Mouse (Mus musculus): ENCODE data around the gene Prkci. TPM values are rescaled to one million over a fixed set of nuclear protein-coding genes. Genes with fewer than 3 reads are reported as not detected.
A peak's percentile ranks its signal among the peaks of the same experiment; 100 is the strongest.

Prkci gene
- polyA plus RNA-seq, 1 experiment from 2014 or later: 33.1 TPM

DNA sequence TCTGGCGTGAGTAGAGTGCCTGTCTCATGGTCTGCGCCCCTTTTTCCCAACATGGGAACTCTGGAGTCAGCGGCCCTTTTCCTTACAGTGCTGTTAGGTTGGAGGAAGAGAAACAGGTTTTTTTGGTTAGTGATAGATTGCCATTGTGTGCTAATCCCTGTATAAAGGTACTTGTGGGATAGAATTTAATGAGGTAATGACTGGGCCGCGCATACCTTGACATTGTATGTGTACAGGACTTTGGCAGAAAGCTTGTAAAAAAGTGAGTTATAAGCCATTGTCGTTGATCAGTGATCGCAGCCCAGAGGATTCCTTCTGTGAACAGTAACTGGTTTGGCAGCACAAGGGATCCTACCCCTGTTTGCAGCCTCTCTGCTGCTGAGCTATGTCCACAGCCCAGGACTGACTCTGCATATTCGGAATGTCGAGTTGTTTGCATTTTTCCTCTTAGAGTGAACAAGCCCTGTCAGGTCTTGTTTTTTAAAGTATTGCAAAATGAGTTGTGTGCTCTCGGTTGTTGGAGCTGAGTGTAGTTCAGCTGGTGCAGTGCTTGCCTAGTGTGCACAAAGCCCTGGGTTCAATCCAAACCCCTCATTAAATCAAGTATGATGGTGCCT lies 4.0 kb downstream of the Prkci start:
- H3K4me1 ChIP-seq: peaks cover 15% of the 10 kb centered on the region
- no peak overlapping the region for H3K27ac ChIP-seq (replicated peaks)
- no peak for ATAC-seq (ENCODE audit: low FRiP score, low read depth)
- 69% methylated on average over 10 of the region's 10 CpGs for WGBS
- no peak overlapping the region for H3K4me2 ChIP-seq (replicated peaks)
- no peak overlapping the region for H3K4me3 ChIP-seq
- no peaks in the 10 kb centered on the region for H3K36me3 ChIP-seq
- H3K9ac ChIP-seq (replicated peaks): no peak overlapping the region
- H3K27me3 ChIP-seq: peaks cover 5% of the 10 kb centered on the region; the same call in 1 of the 2 replicates
- no peaks in the 10 kb centered on the region for H3K9me3 ChIP-seq

- H3K4me3 ChIP-seq: no peak overlapping the region
- no peaks in the 10 kb centered on the region for H3K9me3 ChIP-seq
- H3K4me2 ChIP-seq (replicated peaks): no peak overlapping the region
- WGBS: 43% methylated on average over 4 of the region's 4 CpGs
- H3K9ac ChIP-seq (replicated peaks): no peak overlapping the region
- peaks cover 15% of the 10 kb centered on the region for H3K4me1 ChIP-seq
- H3K36me3 ChIP-seq: no peaks in the 10 kb centered on the region
- peaks cover 5% of the 10 kb centered on the region; the same call in 1 of the 2 replicates for H3K27me3 ChIP-seq
- no peak overlapping the region for H3K27ac ChIP-seq (replicated peaks)
- no peak for ATAC-seq (ENCODE audit: low FRiP score, low read depth)
Observed at GRCm38 (mm10) chr3:31000018-31000407, 4.5 kb downstream of the Prkci start.

- no peaks in the 10 kb centered on the region for H3K9me3 ChIP-seq
- no peak overlapping the region for H3K4me3 ChIP-seq
- H3K4me1 ChIP-seq: peaks cover 15% of the 10 kb centered on the region
- H3K9ac ChIP-seq (replicated peaks): no peak overlapping the region
- H3K36me3 ChIP-seq: no peaks in the 10 kb centered on the region
- peaks cover 5% of the 10 kb centered on the region; the same call in 1 of the 2 replicates for H3K27me3 ChIP-seq
- no peak overlapping the region for H3K4me2 ChIP-seq (replicated peaks)
- ATAC-seq (ENCODE audit: low FRiP score, low read depth): no peak
- no peak overlapping the region for H3K27ac ChIP-seq (replicated peaks)
- 53% methylated on average over 3 of the region's 3 CpGs for WGBS
Observed at GRCm38 (mm10) chr3:31001048-31001676, 5.6 kb downstream of the Prkci start.

- H3K36me3 ChIP-seq: no peaks in the 10 kb centered on the region
- H3K4me3 ChIP-seq: no peak overlapping the region
- no peaks in the 10 kb centered on the region for H3K9me3 ChIP-seq
- no peak for ATAC-seq (ENCODE audit: low FRiP score, low read depth)
- H3K4me1 ChIP-seq: peaks cover 10% of the 10 kb centered on the region
- H3K27me3 ChIP-seq: 0 out of 2 replicates have a peak, but pooled peaks cover 5% of the 10 kb centered on the region
- no peak overlapping the region for H3K9ac ChIP-seq (replicated peaks)
- H3K4me2 ChIP-seq (replicated peaks): no peak overlapping the region
- 82% methylated on average over 6 of the region's 6 CpGs for WGBS
- H3K27ac ChIP-seq (replicated peaks): no peak overlapping the region
Observed at GRCm38 (mm10) chr3:31004320-31005209, 9.0 kb downstream of the Prkci start.

- ATAC-seq (ENCODE audit: low FRiP score, low read depth): no peak
- Histone ChIP-seq H3K9me3 (no peaks in the 10 kb centered on the region), H3K27me3 (no peaks in the 10 kb centered on the region), H3K4me3 (no peak overlapping the region), H3K36me3 (no peaks in the 10 kb centered on the region), H3K4me1 (peaks cover 6% of the 10 kb centered on the region; the same call in 1 of the 2 replicates), H3K27ac (replicated peaks) (no peak overlapping the region), H3K4me2 (replicated peaks) (no peak overlapping the region), H3K9ac (replicated peaks) (no peak overlapping the region)
- 97% methylated on average over 2 of the region's 2 CpGs for WGBS
Observed at GRCm38 (mm10) chr3:31014374-31014773, 18.8 kb downstream of the Prkci start.

DNA sequence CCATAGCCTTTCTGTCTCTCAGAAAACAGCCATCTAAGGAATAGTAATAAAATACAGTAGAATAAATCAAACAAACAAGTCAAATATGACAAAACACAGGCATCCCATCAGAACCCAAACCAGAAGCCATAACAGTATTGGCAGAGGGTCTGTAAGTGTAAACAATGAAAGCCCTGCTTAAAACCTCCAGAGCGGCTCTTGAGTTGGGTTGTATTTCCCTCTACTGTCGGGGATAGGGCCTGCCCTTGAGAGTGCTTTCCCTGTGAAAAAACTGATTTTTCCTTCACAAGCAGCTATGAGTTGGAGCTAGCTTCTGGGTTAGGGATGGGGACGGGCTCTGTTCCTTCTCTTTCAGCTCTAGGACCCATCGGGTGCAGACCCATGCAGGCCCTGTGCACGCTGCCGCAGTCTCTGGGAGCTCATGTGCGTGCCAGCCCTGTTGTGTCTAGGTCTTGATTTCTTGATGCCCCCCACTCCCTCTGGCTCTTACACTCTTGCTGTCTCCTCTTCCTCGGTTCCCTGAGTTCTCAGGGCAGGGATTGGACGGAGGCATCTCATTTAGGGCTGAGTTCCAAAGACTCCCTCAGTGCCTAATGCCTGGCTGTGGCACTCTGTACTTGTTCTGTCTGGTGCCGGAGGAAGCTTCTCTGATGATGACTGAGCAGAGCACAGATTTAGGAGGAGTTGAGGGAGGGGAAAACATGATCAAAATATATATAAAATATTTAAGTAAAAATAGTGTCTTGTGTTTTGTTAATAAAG lies 20.3 kb downstream of the Prkci start:
- H3K4me1 ChIP-seq: peaks cover 6% of the 10 kb centered on the region; the same call in 1 of the 2 replicates
- H3K27ac ChIP-seq (replicated peaks): no peak overlapping the region
- H3K36me3 ChIP-seq: 0 out of 2 replicates have a peak, but pooled peaks cover 5% of the 10 kb centered on the region
- H3K4me3 ChIP-seq: no peak overlapping the region
- no peaks in the 10 kb centered on the region for H3K27me3 ChIP-seq
- no peaks in the 10 kb centered on the region for H3K9me3 ChIP-seq
- no peak overlapping the region for H3K4me2 ChIP-seq (replicated peaks)
- H3K9ac ChIP-seq (replicated peaks): no peak overlapping the region
- WGBS: 76% methylated on average over 10 of the region's 10 CpGs
- no peak for ATAC-seq (ENCODE audit: low FRiP score, low read depth)

DNA sequence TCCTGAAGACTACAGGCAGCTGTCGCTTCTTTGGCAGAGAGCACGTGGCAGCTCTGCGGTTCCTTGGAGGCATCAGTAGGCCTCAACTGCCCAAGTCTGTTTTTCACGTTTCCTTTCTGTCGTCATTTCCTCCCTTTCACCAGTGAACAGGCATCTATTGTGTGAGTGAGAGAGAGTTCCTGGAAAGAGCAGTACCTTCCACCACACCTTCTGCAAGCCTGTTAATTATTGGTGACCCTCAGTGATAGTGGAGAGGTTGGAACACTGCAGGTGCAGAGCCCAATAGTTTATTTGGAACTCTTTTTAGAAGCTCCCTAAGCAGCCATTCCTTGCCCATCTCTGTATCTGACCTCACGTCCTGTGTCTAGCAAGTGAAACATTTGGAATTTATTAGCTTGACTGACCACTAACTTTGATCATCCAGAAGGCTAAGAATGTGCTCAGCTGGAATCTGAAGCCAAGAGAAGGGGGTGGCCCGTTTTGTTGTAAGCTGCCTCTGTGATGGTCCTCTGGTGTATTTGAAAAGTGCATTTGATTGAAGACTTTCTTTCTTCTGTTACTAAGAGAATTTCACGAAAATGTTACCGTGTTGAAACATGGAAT lies 21.1 kb downstream of the Prkci start:
- Histone ChIP-seq H3K4me1 (peaks cover 6% of the 10 kb centered on the region; the same call in 1 of the 2 replicates), H3K4me3 (no peak overlapping the region), H3K9me3 (no peaks in the 10 kb centered on the region), H3K27ac (replicated peaks) (no peak overlapping the region), H3K27me3 (no peaks in the 10 kb centered on the region), H3K9ac (replicated peaks) (no peak overlapping the region), H3K4me2 (replicated peaks) (no peak overlapping the region), H3K36me3 (0 out of 2 replicates have a peak, but pooled peaks cover 5% of the 10 kb centered on the region)
- 42% methylated on average over 9 of the region's 9 CpGs for WGBS
- no peak for ATAC-seq (ENCODE audit: low FRiP score, low read depth)

- 41% methylated on average over 4 of the region's 4 CpGs for WGBS
- H3K4me2 ChIP-seq (replicated peaks): no peak overlapping the region
- H3K9ac ChIP-seq (replicated peaks): no peak overlapping the region
- H3K4me3 ChIP-seq: no peak overlapping the region
- H3K9me3 ChIP-seq: no peaks in the 10 kb centered on the region
- peak; percentile 58; the same call in 1 of the 2 replicates for ATAC-seq (ENCODE audit: low FRiP score, low read depth)
- 0 out of 2 replicates have a peak, but pooled peaks cover 8% of the 10 kb centered on the region for H3K36me3 ChIP-seq
- no peaks in the 10 kb centered on the region for H3K27me3 ChIP-seq
- peaks cover 6% of the 10 kb centered on the region; the same call in 1 of the 2 replicates for H3K4me1 ChIP-seq
- no peak overlapping the region for H3K27ac ChIP-seq (replicated peaks)
Observed at GRCm38 (mm10) chr3:31017652-31018051, 22.1 kb downstream of the Prkci start.

GRCm38 (mm10) chr3:31019287-31019686 lies 23.7 kb downstream of the Prkci start:
- no peak for ATAC-seq (ENCODE audit: low FRiP score, low read depth)
- H3K27me3 ChIP-seq: no peaks in the 10 kb centered on the region
- H3K36me3 ChIP-seq: 0 out of 2 replicates have a peak, but pooled peaks cover 8% of the 10 kb centered on the region
- H3K4me3 ChIP-seq: no peak overlapping the region
- no peak overlapping the region for H3K27ac ChIP-seq (replicated peaks)
- H3K4me2 ChIP-seq (replicated peaks): no peak overlapping the region
- no peaks in the 10 kb centered on the region for H3K9me3 ChIP-seq
- H3K9ac ChIP-seq (replicated peaks): no peak overlapping the region
- H3K4me1 ChIP-seq: peaks cover 6% of the 10 kb centered on the region; the same call in 1 of the 2 replicates
- WGBS: 93% methylated on average over 1 of the region's 1 CpGs

- Histone ChIP-seq H3K9ac (replicated peaks) (no peak overlapping the region), H3K4me3 (no peak overlapping the region), H3K27ac (replicated peaks) (no peak overlapping the region), H3K9me3 (no peaks in the 10 kb centered on the region), H3K36me3 (0 out of 2 replicates have a peak, but pooled peaks cover 8% of the 10 kb centered on the region), H3K4me2 (replicated peaks) (no peak overlapping the region), H3K4me1 (peaks cover 6% of the 10 kb centered on the region; the same call in 1 of the 2 replicates), H3K27me3 (no peaks in the 10 kb centered on the region)
- no peak for ATAC-seq (ENCODE audit: low FRiP score, low read depth)
- WGBS: 96% methylated on average over 5 of the region's 5 CpGs
Observed at GRCm38 (mm10) chr3:31019793-31020447, 24.4 kb downstream of the Prkci start.
